Mouse (Mus musculus) embryonic fibroblast, embryonic 13.5 days (primary cell): ENCODE results near the gene Olfr1393.

Experiments
- CTCF ChIP-seq: IDR thresholded peaks from 2 replicates; pipeline ENCODE4 v1.5.1; 2011; ENCODE audit warnings: mild to moderate bottlenecking, control low read depth, low read length, moderate library complexity, borderline replicate concordance; ENCODE audit not compliant: insufficient read depth
- POLR2A ChIP-seq: IDR thresholded peaks from 2 replicates; pipeline ENCODE4 v1.6.1; 2011; ENCODE audit warnings: low read depth, mild to moderate bottlenecking, control low read depth, low read length, moderate library complexity

GRCm38 (mm10) chr11:49264622-49265021 lies 13.5 kb upstream of the Olfr1393 start:
- TF ChIP-seq POLR2A: no peak
- no peak for TF ChIP-seq CTCF
